Mouse (Mus musculus): ENCODE measurements around the gene Gm45837. TPM values are rescaled to one million over a fixed set of nuclear protein-coding genes. Genes with fewer than 3 reads are reported as not detected.

The Gm45837 gene
- polyA plus RNA-seq, 1 experiment from 2014 or later = not detected

- Histone ChIP-seq H3K9ac (no peak overlapping the region), H3K27me3 (replicated peaks) (no peaks in the 10 kb centered on the region), H3K36me3 (no peaks in the 10 kb centered on the region), H3K4me2 (no peak overlapping the region), H3K4me3 (no peak overlapping the region), H3K4me1 (no peaks in the 10 kb centered on the region), H3K27ac (no peak overlapping the region), H3K9me3 (replicated peaks) (no peaks in the 10 kb centered on the region)
- WGBS (ENCODE audit: insufficient replicate concordance) = 39% methylated on average over 10 of the region's 10 CpGs
- ATAC-seq = no peak
Measured at GRCm38 (mm10) chr7:101472598-101473558, 62.2 kb downstream of the Gm45837 start.

GRCm38 (mm10) chr7:101474399-101474811 lies 63.7 kb downstream of the Gm45837 start:
- ATAC-seq = no peak
- Histone ChIP-seq H3K4me1 (no peaks in the 10 kb centered on the region), H3K4me2 (no peak overlapping the region), H3K36me3 (no peaks in the 10 kb centered on the region), H3K9ac (no peak overlapping the region), H3K9me3 (replicated peaks) (no peaks in the 10 kb centered on the region), H3K27ac (no peak overlapping the region), H3K27me3 (replicated peaks) (no peaks in the 10 kb centered on the region), H3K4me3 (no peak overlapping the region)
- WGBS (ENCODE audit: insufficient replicate concordance) = 72% methylated on average over 5 of the region's 5 CpGs

GRCm38 (mm10) chr7:101476028-101476427 lies 65.3 kb downstream of the Gm45837 start:
- WGBS (ENCODE audit: insufficient replicate concordance) = 56% methylated on average over 3 of the region's 3 CpGs
- no peaks in the 10 kb centered on the region for H3K9me3 ChIP-seq (replicated peaks)
- H3K36me3 ChIP-seq = no peaks in the 10 kb centered on the region
- H3K4me1 ChIP-seq = no peaks in the 10 kb centered on the region
- no peak for ATAC-seq
- no peak overlapping the region for H3K4me3 ChIP-seq
- no peaks in the 10 kb centered on the region for H3K27me3 ChIP-seq (replicated peaks)
- H3K9ac ChIP-seq = no peak overlapping the region
- H3K27ac ChIP-seq = no peak overlapping the region
- no peak overlapping the region for H3K4me2 ChIP-seq

GRCm38 (mm10) chr7:101476493-101476892 lies 65.8 kb downstream of the Gm45837 start:
- Histone ChIP-seq H3K4me2 (no peak overlapping the region), H3K9me3 (replicated peaks) (no peaks in the 10 kb centered on the region), H3K4me1 (no peaks in the 10 kb centered on the region), H3K27me3 (replicated peaks) (no peaks in the 10 kb centered on the region), H3K4me3 (no peak overlapping the region), H3K9ac (no peak overlapping the region), H3K36me3 (no peaks in the 10 kb centered on the region), H3K27ac (no peak overlapping the region)
- no peak for ATAC-seq
- WGBS (ENCODE audit: insufficient replicate concordance) = 48% methylated on average over 4 of the region's 4 CpGs

GRCm38 (mm10) chr7:101477200-101477599 lies 66.5 kb downstream of the Gm45837 start:
- Histone ChIP-seq H3K9ac (no peak overlapping the region), H3K4me1 (no peaks in the 10 kb centered on the region), H3K4me2 (no peak overlapping the region), H3K27me3 (replicated peaks) (no peaks in the 10 kb centered on the region), H3K27ac (no peak overlapping the region), H3K36me3 (no peaks in the 10 kb centered on the region), H3K4me3 (no peak overlapping the region), H3K9me3 (replicated peaks) (no peaks in the 10 kb centered on the region)
- 36% methylated on average over 5 of the region's 5 CpGs for WGBS (ENCODE audit: insufficient replicate concordance)
- no peak for ATAC-seq

GRCm38 (mm10) chr7:101478099-101478498 lies 67.4 kb downstream of the Gm45837 start:
- Histone ChIP-seq H3K4me1 (no peaks in the 10 kb centered on the region), H3K4me3 (no peak overlapping the region), H3K27me3 (replicated peaks) (no peaks in the 10 kb centered on the region), H3K9me3 (replicated peaks) (no peaks in the 10 kb centered on the region), H3K9ac (no peak overlapping the region), H3K27ac (no peak overlapping the region), H3K4me2 (no peak overlapping the region), H3K36me3 (no peaks in the 10 kb centered on the region)
- WGBS (ENCODE audit: insufficient replicate concordance) = 43% methylated on average over 5 of the region's 5 CpGs
- no peak for ATAC-seq

GRCm38 (mm10) chr7:101479841-101480240 lies 69.2 kb downstream of the Gm45837 start:
- no peak overlapping the region for H3K4me3 ChIP-seq
- no peaks in the 10 kb centered on the region for H3K4me1 ChIP-seq
- no peak for ATAC-seq
- H3K27ac ChIP-seq = no peak overlapping the region
- H3K27me3 ChIP-seq (replicated peaks) = no peaks in the 10 kb centered on the region
- no peaks in the 10 kb centered on the region for H3K9me3 ChIP-seq (replicated peaks)
- H3K9ac ChIP-seq = no peak overlapping the region
- 54% methylated on average over 4 of the region's 4 CpGs for WGBS (ENCODE audit: insufficient replicate concordance)
- H3K4me2 ChIP-seq = no peak overlapping the region
- no peaks in the 10 kb centered on the region for H3K36me3 ChIP-seq

- no peak overlapping the region for H3K4me3 ChIP-seq
- no peak overlapping the region for H3K9ac ChIP-seq
- no peaks in the 10 kb centered on the region for H3K36me3 ChIP-seq
- H3K27ac ChIP-seq = no peak overlapping the region
- WGBS (ENCODE audit: insufficient replicate concordance) = 65% methylated on average over 6 of the region's 6 CpGs
- H3K4me1 ChIP-seq = no peaks in the 10 kb centered on the region
- no peak for ATAC-seq
- no peaks in the 10 kb centered on the region for H3K9me3 ChIP-seq (replicated peaks)
- H3K27me3 ChIP-seq (replicated peaks) = no peaks in the 10 kb centered on the region
- no peak overlapping the region for H3K4me2 ChIP-seq
Measured at GRCm38 (mm10) chr7:101480671-101481070, 70.0 kb downstream of the Gm45837 start.

GRCm38 (mm10) chr7:101481872-101482498 lies 71.3 kb downstream of the Gm45837 start:
- H3K4me2 ChIP-seq = no peak overlapping the region

GRCm38 (mm10) chr7:101482499-101483081 lies 71.9 kb downstream of the Gm45837 start:
- Histone ChIP-seq H3K4me2 (no peak overlapping the region), H3K4me3 (no peak overlapping the region), H3K9me3 (replicated peaks) (no peaks in the 10 kb centered on the region), H3K36me3 (no peaks in the 10 kb centered on the region), H3K27me3 (replicated peaks) (no peaks in the 10 kb centered on the region), H3K9ac (no peak overlapping the region), H3K27ac (no peak overlapping the region), H3K4me1 (no peaks in the 10 kb centered on the region)
- WGBS (ENCODE audit: insufficient replicate concordance) = 63% methylated on average over 9 of the region's 9 CpGs
- no peak for ATAC-seq

More at GRCm38 (mm10) chr7:101481872-101482498, 71.3 kb downstream of the Gm45837 start:
- no peaks in the 10 kb centered on the region for H3K36me3 ChIP-seq
- 55% methylated on average over 8 of the region's 8 CpGs for WGBS (ENCODE audit: insufficient replicate concordance)
- no peaks in the 10 kb centered on the region for H3K9me3 ChIP-seq (replicated peaks)
- no peaks in the 10 kb centered on the region for H3K27me3 ChIP-seq (replicated peaks)
- no peaks in the 10 kb centered on the region for H3K4me1 ChIP-seq
- no peak overlapping the region for H3K9ac ChIP-seq
- ATAC-seq = no peak
- H3K4me3 ChIP-seq = no peak overlapping the region
- no peak overlapping the region for H3K27ac ChIP-seq

- Histone ChIP-seq H3K4me2 (no peak overlapping the region), H3K4me1 (no peaks in the 10 kb centered on the region), H3K9me3 (replicated peaks) (no peaks in the 10 kb centered on the region), H3K4me3 (no peak overlapping the region), H3K27me3 (replicated peaks) (no peaks in the 10 kb centered on the region), H3K27ac (no peak overlapping the region), H3K9ac (no peak overlapping the region), H3K36me3 (no peaks in the 10 kb centered on the region)
- ATAC-seq = no peak
- 57% methylated on average over 9 of the region's 9 CpGs for WGBS (ENCODE audit: insufficient replicate concordance)
Measured at GRCm38 (mm10) chr7:101483498-101484115, 72.9 kb downstream of the Gm45837 start.

- WGBS (ENCODE audit: insufficient replicate concordance) = 63% methylated on average over 5 of the region's 5 CpGs
- ATAC-seq = no peak
- Histone ChIP-seq H3K4me2 (no peak overlapping the region), H3K4me1 (no peaks in the 10 kb centered on the region), H3K9me3 (replicated peaks) (no peaks in the 10 kb centered on the region), H3K36me3 (no peaks in the 10 kb centered on the region), H3K27ac (no peak overlapping the region), H3K4me3 (no peak overlapping the region), H3K27me3 (replicated peaks) (no peaks in the 10 kb centered on the region), H3K9ac (no peak overlapping the region)
Measured at GRCm38 (mm10) chr7:101487102-101487501, 76.4 kb downstream of the Gm45837 start.
